Mouse (Mus musculus) cerebellum, adult 2 months (tissue): ENCODE results near the gene Ndufa1.
"Not testable (repeated sequence)": the region's sequence is repeated elsewhere in the genome, so short reads cannot be mapped to it uniquely, and the experiment has no call there.

Experiments used
- CTCF ChIP-seq: fragments of 200-500 bp; IDR thresholded peaks from 2 replicates; pipeline ENCODE4 v1.5.1; 2011; ENCODE audit warnings: low read depth, mild to moderate bottlenecking, control low read depth, low read length, moderate library complexity, borderline replicate concordance; ENCODE audit not compliant: insufficient read depth
- POLR2A ChIP-seq: fragments of 200-500 bp; IDR thresholded peaks from 2 replicates; pipeline ENCODE4 v1.6.1; 2011; ENCODE audit warnings: low read length, control low read depth, borderline replicate concordance; ENCODE audit not compliant: insufficient read depth

- TF ChIP-seq CTCF, POLR2A: not testable (repeated sequence)
Observed at GRCm38 (mm10) chrX:37222158-37222557, 31.2 kb upstream of the Ndufa1 start, which contains the start of gene Rhox1.
